Mouse (Mus musculus) forebrain, embryonic 16.5 days (tissue): ENCODE data around the gene Cfap161. TPM values are rescaled to one million over a fixed set of nuclear protein-coding genes. Genes with fewer than 3 reads are reported as not detected.

Experiments used
- ATAC-seq: fragments of 200-750 bp; cut with Nextera tagmentation; 2 replicates; pipeline ENCODE4 v1.8.0; 2017; ENCODE audit warnings: mild to moderate bottlenecking, moderate library complexity
- H3K27ac ChIP-seq: fragments of 300-500 bp; sonication (generic); 2 replicates; pipeline ENCODE4 v1.5.1; 2014; ENCODE audit warnings: low read length, control low read depth
- H3K27me3 ChIP-seq: fragments of 300-500 bp; sonication (generic); replicated peaks from 2 replicates; pipeline ENCODE4 v1.6.1; 2014; ENCODE audit warnings: low read length; ENCODE audit not compliant: control insufficient read depth, insufficient read depth
- H3K36me3 ChIP-seq: fragments of 300-500 bp; sonication (generic); 2 replicates; pipeline ENCODE4 v1.6.1; 2014; ENCODE audit not compliant: control insufficient read depth, insufficient read depth
- H3K4me1 ChIP-seq: fragments of 300-500 bp; sonication (generic); replicated peaks from 2 replicates; pipeline ENCODE4 v1.6.1; 2014; ENCODE audit warnings: low read length; ENCODE audit not compliant: control insufficient read depth, insufficient read depth
- H3K4me2 ChIP-seq: fragments of 300-500 bp; sonication (generic); 2 replicates; pipeline ENCODE4 v1.6.1; 2014; ENCODE audit warnings: mild to moderate bottlenecking, low read length, control low read depth
- H3K4me3 ChIP-seq: fragments of 300-500 bp; sonication (generic); replicated peaks from 2 replicates; pipeline ENCODE4 v1.5.1; 2014; ENCODE audit warnings: mild to moderate bottlenecking, low read length, control low read depth
- H3K9ac ChIP-seq: fragments of 300-500 bp; sonication (generic); replicated peaks from 2 replicates; pipeline ENCODE4 v1.6.1; 2014; ENCODE audit warnings: low read depth, low read length, control low read depth
- H3K9me3 ChIP-seq: fragments of 300-500 bp; sonication (generic); 2 replicates; pipeline ENCODE4 v1.6.1; 2016; ENCODE audit warnings: low read length; ENCODE audit not compliant: control insufficient read depth
- WGBS: fragments of 180-500 bp; shearing (Covaris S2); extraction: QIAGEN DNeasy Blood & Tissue Kit; methylation state at CpG from one replicate; pipeline ENCODE4 v1.1.7; 2014; 5-methylcytosine and 5-hydroxymethylcytosine counted together
- polyA plus RNA-seq: library from polyadenylated mRNA; unstranded; fragments of >200 nt; fragmentation: Nextera tagmentation; extraction: Ambion mirVana; gene quantifications from 2 replicates; pipeline ENCODE4 v1.2.1, GENCODE M21; 2015

The Cfap161 gene
- polyA plus RNA-seq, result 0.73 and 0.91 TPM in 2 replicates

- H3K9ac ChIP-seq, result no peak within 1 kb of the TSS
- 3% methylated on average over 14 of the region's 14 CpGs for WGBS
- no peak within 1 kb of the TSS for H3K4me3 ChIP-seq
These were observed at the start of gene Cfap161 for GRCm38 (mm10) chr7:83794705-83795104. Cfap161 (minus strand) TSS chr7:83794880.

DNA sequence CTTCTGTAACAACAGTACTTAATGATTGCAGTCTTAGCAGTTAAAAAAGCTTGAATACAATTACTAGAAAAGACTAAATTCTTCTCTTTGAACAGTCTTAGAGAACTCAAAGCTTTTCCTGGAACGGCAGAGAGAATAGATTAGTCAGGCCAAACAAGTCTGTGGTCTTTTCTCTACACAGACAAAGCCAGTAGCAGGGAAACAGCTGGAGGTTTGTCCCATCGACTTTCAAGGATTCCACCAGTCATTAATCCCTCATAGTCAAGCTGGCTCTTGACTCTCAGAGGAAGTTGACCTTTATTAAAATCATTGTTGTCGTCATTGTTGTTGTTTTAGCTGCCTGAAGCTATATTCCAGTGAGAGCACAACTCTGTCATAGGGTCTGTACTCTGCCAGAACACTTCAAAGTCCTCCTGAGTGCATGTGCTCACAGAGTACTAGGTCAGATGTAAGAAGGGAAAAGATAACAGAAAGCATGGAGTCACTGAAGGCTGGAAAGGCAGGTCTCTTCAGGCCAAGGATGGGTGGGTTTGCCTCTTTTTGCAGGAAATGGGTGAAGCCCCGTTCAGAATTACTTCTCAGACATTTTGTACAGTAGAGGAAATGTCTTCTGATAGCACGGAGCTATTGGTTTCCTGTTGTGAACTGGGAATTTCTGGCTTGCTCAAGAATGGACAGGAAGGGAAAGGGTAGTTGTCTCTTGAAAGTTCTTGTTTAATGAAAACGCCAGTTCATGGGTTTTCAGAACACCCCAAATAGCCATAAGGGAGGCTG, 48.0 kb upstream of the Cfap161 start:
- Histone ChIP-seq H3K9me3 (no peaks in the 10 kb centered on the region), H3K27ac (no peak overlapping the region), H3K4me3 (no peak overlapping the region), H3K4me1 (no peaks in the 10 kb centered on the region), H3K36me3 (no peaks in the 10 kb centered on the region), H3K9ac (no peak overlapping the region), H3K4me2 (no peak overlapping the region), H3K27me3 (no peaks in the 10 kb centered on the region)
- ATAC-seq, result no peak
- 53% methylated on average over 6 of the region's 6 CpGs for WGBS

More at GRCm38 (mm10) chr7:83794705-83795104, at the start of gene Cfap161:
- H3K9me3 ChIP-seq, result no peaks in the 10 kb centered on the region
- H3K4me1 ChIP-seq, result peaks cover 10% of the 10 kb centered on the region; the same call in 1 of the 2 replicates
- no peaks in the 10 kb centered on the region for H3K36me3 ChIP-seq
- no peak within 1 kb of the TSS for H3K27ac ChIP-seq
- no peaks in the 10 kb centered on the region for H3K27me3 ChIP-seq
- ATAC-seq, result peak; percentile 93
- peak within 1 kb of the TSS; percentile 20 for H3K4me2 ChIP-seq

GRCm38 (mm10) chr7:83840076-83840475, 45.4 kb upstream of the Cfap161 start:
- Histone ChIP-seq H3K4me3 (no peak overlapping the region), H3K9ac (no peak overlapping the region), H3K4me2 (no peak overlapping the region), H3K4me1 (no peaks in the 10 kb centered on the region), H3K27me3 (no peaks in the 10 kb centered on the region), H3K9me3 (no peaks in the 10 kb centered on the region), H3K36me3 (no peaks in the 10 kb centered on the region), H3K27ac (no peak overlapping the region)
- WGBS, result 79% methylated on average over 2 of the region's 2 CpGs
- no peak for ATAC-seq

- no peak for ATAC-seq
- no peaks in the 10 kb centered on the region for H3K36me3 ChIP-seq
These were observed 44.0 kb upstream of the Cfap161 start for GRCm38 (mm10) chr7:83838525-83839224.

GRCm38 (mm10) chr7:83829355-83829754, 34.7 kb upstream of the Cfap161 start:
- 95% methylated on average over 7 of the region's 7 CpGs for WGBS
- H3K4me1 ChIP-seq, result no peaks in the 10 kb centered on the region
- ATAC-seq, result no peak
- H3K27ac ChIP-seq, result no peak overlapping the region
- H3K4me3 ChIP-seq, result no peak overlapping the region
- no peak overlapping the region for H3K9ac ChIP-seq
- no peaks in the 10 kb centered on the region for H3K9me3 ChIP-seq
- no peaks in the 10 kb centered on the region for H3K36me3 ChIP-seq
- H3K27me3 ChIP-seq, result no peaks in the 10 kb centered on the region
- no peak overlapping the region for H3K4me2 ChIP-seq

More at GRCm38 (mm10) chr7:83838525-83839224, 44.0 kb upstream of the Cfap161 start:
- Histone ChIP-seq H3K4me3 (no peak overlapping the region), H3K4me1 (no peaks in the 10 kb centered on the region), H3K27me3 (no peaks in the 10 kb centered on the region), H3K4me2 (no peak overlapping the region), H3K9ac (no peak overlapping the region), H3K9me3 (no peaks in the 10 kb centered on the region), H3K27ac (no peak overlapping the region)
- 69% methylated on average over 5 of the region's 5 CpGs for WGBS

DNA sequence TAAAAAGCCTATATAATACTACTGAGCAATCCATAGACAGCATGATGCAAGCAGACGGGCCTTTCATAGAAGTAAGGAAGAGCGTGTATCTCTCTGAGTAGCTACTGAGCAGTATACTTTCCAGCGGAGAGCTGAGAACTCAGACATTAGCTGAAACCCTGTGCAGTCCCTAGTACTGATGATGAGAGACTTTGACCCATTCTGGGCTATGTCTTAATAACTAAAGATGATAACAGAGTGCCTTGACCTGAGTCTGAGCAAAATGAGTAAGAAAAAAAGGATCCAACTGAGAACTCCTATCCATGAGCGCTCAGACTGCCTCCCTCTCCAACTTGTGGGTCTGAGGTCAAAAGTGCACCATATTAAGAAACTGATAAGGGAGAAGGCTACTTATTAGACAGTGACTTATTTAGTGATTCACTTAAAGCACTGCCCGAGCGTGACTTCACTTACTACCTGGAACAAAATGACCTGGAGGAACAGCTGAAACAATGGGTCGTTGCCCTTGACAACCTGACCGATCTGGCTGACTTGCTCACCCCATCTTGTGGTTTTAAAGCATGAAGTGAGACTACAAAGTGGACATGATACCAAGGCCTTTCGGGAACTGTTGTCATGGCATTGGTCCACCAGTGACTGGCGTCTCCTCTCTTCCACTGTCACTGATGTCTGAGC, 32.9 kb upstream of the Cfap161 start:
- WGBS, result 86% methylated on average over 10 of the region's 10 CpGs
- Histone ChIP-seq H3K4me2 (no peak overlapping the region), H3K4me3 (no peak overlapping the region), H3K36me3 (no peaks in the 10 kb centered on the region), H3K9me3 (no peaks in the 10 kb centered on the region), H3K27me3 (no peaks in the 10 kb centered on the region), H3K9ac (no peak overlapping the region), H3K4me1 (no peaks in the 10 kb centered on the region), H3K27ac (no peak overlapping the region)
- no peak for ATAC-seq

GRCm38 (mm10) chr7:83826808-83827207, 32.1 kb upstream of the Cfap161 start:
- no peak overlapping the region for H3K9ac ChIP-seq
- no peaks in the 10 kb centered on the region for H3K27me3 ChIP-seq
- H3K4me2 ChIP-seq, result no peak overlapping the region
- no peak overlapping the region for H3K4me3 ChIP-seq
- no peak for ATAC-seq
- H3K36me3 ChIP-seq, result no peaks in the 10 kb centered on the region
- 72% methylated on average over 2 of the region's 2 CpGs for WGBS
- H3K27ac ChIP-seq, result no peak overlapping the region
- no peaks in the 10 kb centered on the region for H3K4me1 ChIP-seq
- H3K9me3 ChIP-seq, result no peaks in the 10 kb centered on the region

DNA sequence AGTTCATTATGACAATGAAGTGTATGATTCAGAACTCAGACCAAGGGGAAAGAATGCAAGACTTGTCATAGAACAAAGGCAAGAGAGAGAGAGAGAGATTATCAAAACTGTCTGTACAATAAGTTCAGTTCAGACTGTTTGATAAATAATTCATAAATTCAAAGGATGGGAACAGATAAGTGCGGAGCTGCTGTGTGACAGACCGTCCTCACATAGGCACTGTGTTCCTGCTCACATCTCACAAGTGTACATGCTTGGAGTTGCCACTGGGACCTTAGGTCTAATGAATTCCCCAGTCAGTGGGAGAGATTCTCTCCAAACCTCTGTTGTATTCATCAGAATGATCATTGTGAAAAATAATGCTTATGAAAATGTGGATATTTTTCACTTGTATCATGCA, 27.3 kb upstream of the Cfap161 start:
- no peaks in the 10 kb centered on the region for H3K9me3 ChIP-seq
- H3K27me3 ChIP-seq, result no peaks in the 10 kb centered on the region
- no peak overlapping the region for H3K27ac ChIP-seq
- no peak overlapping the region for H3K9ac ChIP-seq
- H3K4me1 ChIP-seq, result no peaks in the 10 kb centered on the region
- H3K4me3 ChIP-seq, result no peak overlapping the region
- peak; percentile 36; the same call in 1 of the 2 replicates for ATAC-seq
- 90% methylated on average over 2 of the region's 2 CpGs for WGBS
- H3K36me3 ChIP-seq, result no peaks in the 10 kb centered on the region
- no peak overlapping the region for H3K4me2 ChIP-seq

GRCm38 (mm10) chr7:83816886-83817285, 22.2 kb upstream of the Cfap161 start:
- 94% methylated on average over 5 of the region's 5 CpGs for WGBS
- no peak for ATAC-seq
- H3K27me3 ChIP-seq, result no peaks in the 10 kb centered on the region
- peaks cover 7% of the 10 kb centered on the region for H3K4me1 ChIP-seq
- H3K36me3 ChIP-seq, result no peaks in the 10 kb centered on the region
- no peak overlapping the region for H3K27ac ChIP-seq
- no peak overlapping the region for H3K9ac ChIP-seq
- no peak overlapping the region for H3K4me3 ChIP-seq
- H3K4me2 ChIP-seq, result no peak overlapping the region
- no peaks in the 10 kb centered on the region for H3K9me3 ChIP-seq
